Mouse (Mus musculus): ENCODE measurements around the gene Dpp3. TPM values are rescaled to one million over a fixed set of nuclear protein-coding genes. Genes with fewer than 3 reads are reported as not detected.

The Dpp3 gene
- polyA plus RNA-seq, 2 experiments = 90.9 to 96.5 TPM

- Histone ChIP-seq H3K4me1 (ENCODE audit: control insufficient read depth, insufficient read depth, low read length) (peaks cover 9% of the 10 kb centered on the region), H3K9me3 (ENCODE audit: control insufficient read depth, low read length) (no peaks in the 10 kb centered on the region), H3K4me2 (replicated peaks; ENCODE audit: low read depth, low read length, severe bottlenecking) (peak overlapping the region; percentile 87), H3K4me3 (replicated peaks; ENCODE audit: low read length) (peak overlapping the region; percentile 67), H3K36me3 (ENCODE audit: control insufficient read depth, insufficient read depth, low read length) (no peaks in the 10 kb centered on the region), H3K27ac (replicated peaks; ENCODE audit: low read depth, low read length) (no peak overlapping the region), H3K27me3 (ENCODE audit: control insufficient read depth, insufficient read depth, low read length) (no peaks in the 10 kb centered on the region), H3K9ac (ENCODE audit: low read depth, low read length, severe bottlenecking) (peak overlapping the region; percentile 66)
- 5% methylated on average over 13 of the region's 13 CpGs for WGBS
- ATAC-seq (ENCODE audit: low FRiP score, low read depth) = peak; percentile 60
- DNase-seq (ENCODE audit: low spot score) = no peak
- no peak for TF ChIP-seq POLR2A (IDR thresholded peaks at IDR 0.05; ENCODE audit: borderline replicate concordance, extremely low read depth, insufficient read depth, insufficient read length)
Observed at GRCm38 (mm10) chr19:4943253-4943588, 15.1 kb upstream of the Dpp3 start.

- Histone ChIP-seq H3K4me1 (ENCODE audit: control insufficient read depth, insufficient read depth, low read length) (peaks cover 9% of the 10 kb centered on the region), H3K4me2 (replicated peaks; ENCODE audit: low read depth, low read length, severe bottlenecking) (peak within 1 kb of the TSS; percentile 87), H3K36me3 (ENCODE audit: control insufficient read depth, insufficient read depth, low read length) (no peaks in the 10 kb centered on the region), H3K27me3 (ENCODE audit: control insufficient read depth, insufficient read depth, low read length) (no peaks in the 10 kb centered on the region), H3K27ac (replicated peaks; ENCODE audit: low read depth, low read length) (no peak within 1 kb of the TSS), H3K9ac (ENCODE audit: low read depth, low read length, severe bottlenecking) (peak within 1 kb of the TSS; percentile 66), H3K9me3 (ENCODE audit: control insufficient read depth, low read length) (no peaks in the 10 kb centered on the region), H3K4me3 (replicated peaks; ENCODE audit: low read length) (peak within 1 kb of the TSS; percentile 67)
- 1% methylated on average over 39 of the region's 55 CpGs for WGBS
- ATAC-seq (ENCODE audit: low FRiP score, low read depth) (peak; percentile 98), DNase-seq (ENCODE audit: low spot score) (peak; percentile 70)
- TF ChIP-seq POLR2A (IDR thresholded peaks at IDR 0.05; ENCODE audit: borderline replicate concordance, extremely low read depth, insufficient read depth, insufficient read length) = no peak
Observed at GRCm38 (mm10) chr19:4942551-4943252, 14.6 kb upstream of the Dpp3 start, which contains the start of gene Peli3. Gene Peli3, minus strand, starts transcription at chr19:4943127.

- no peak for TF ChIP-seq POLR2A (IDR thresholded peaks at IDR 0.05; ENCODE audit: borderline replicate concordance, extremely low read depth, insufficient read depth, insufficient read length)
- ATAC-seq (ENCODE audit: low FRiP score, low read depth) = no peak
- WGBS = 79% methylated on average over 17 of the region's 17 CpGs
- H3K36me3 ChIP-seq (ENCODE audit: control insufficient read depth, insufficient read depth, low read length) = peaks cover 11% of the 10 kb centered on the region
- H3K9me3 ChIP-seq (ENCODE audit: control insufficient read depth, low read length) = no peaks in the 10 kb centered on the region
- H3K9ac ChIP-seq (ENCODE audit: low read depth, low read length, severe bottlenecking) = no peak overlapping the region
- peaks cover 5% of the 10 kb centered on the region; the same call in 1 of the 2 replicates for H3K4me1 ChIP-seq (ENCODE audit: control insufficient read depth, insufficient read depth, low read length)
- DNase-seq (ENCODE audit: low spot score) = peak; percentile 6
- H3K27me3 ChIP-seq (ENCODE audit: control insufficient read depth, insufficient read depth, low read length) = no peaks in the 10 kb centered on the region
- no peak overlapping the region for H3K4me3 ChIP-seq (replicated peaks; ENCODE audit: low read length)
- no peak overlapping the region for H3K4me2 ChIP-seq (replicated peaks; ENCODE audit: low read depth, low read length, severe bottlenecking)
- H3K27ac ChIP-seq (replicated peaks; ENCODE audit: low read depth, low read length) = no peak overlapping the region
Observed at GRCm38 (mm10) chr19:4937444-4938310, 9.6 kb upstream of the Dpp3 start.

DNA sequence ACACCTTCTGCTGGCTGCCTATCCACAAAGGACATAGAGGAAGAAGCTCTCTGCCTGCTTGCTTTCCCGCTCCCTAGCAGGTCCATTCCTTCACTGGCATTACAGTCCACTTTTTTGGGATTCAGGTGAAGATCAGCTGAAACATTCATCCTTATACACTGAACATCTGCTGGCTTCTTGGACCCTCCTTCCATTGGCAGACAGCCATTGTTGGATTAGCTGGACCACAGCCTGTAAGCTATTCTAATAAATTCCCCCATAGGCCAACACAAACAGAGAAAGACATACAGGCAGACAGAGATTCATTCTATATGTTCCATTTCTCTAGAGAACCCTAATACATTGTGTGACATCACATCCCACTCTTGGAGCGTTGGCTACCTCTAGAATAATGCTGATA lies 8.8 kb upstream of the Dpp3 start:
- Histone ChIP-seq H3K9ac (ENCODE audit: low read depth, low read length, severe bottlenecking) (no peak overlapping the region), H3K36me3 (ENCODE audit: control insufficient read depth, insufficient read depth, low read length) (peaks cover 11% of the 10 kb centered on the region), H3K9me3 (ENCODE audit: control insufficient read depth, low read length) (no peaks in the 10 kb centered on the region), H3K27me3 (ENCODE audit: control insufficient read depth, insufficient read depth, low read length) (no peaks in the 10 kb centered on the region), H3K27ac (replicated peaks; ENCODE audit: low read depth, low read length) (no peak overlapping the region), H3K4me2 (replicated peaks; ENCODE audit: low read depth, low read length, severe bottlenecking) (no peak overlapping the region), H3K4me3 (replicated peaks; ENCODE audit: low read length) (no peak overlapping the region), H3K4me1 (ENCODE audit: control insufficient read depth, insufficient read depth, low read length) (no peaks in the 10 kb centered on the region)
- no peak for TF ChIP-seq POLR2A (IDR thresholded peaks at IDR 0.05; ENCODE audit: borderline replicate concordance, extremely low read depth, insufficient read depth, insufficient read length)
- WGBS = 89% methylated on average over 2 of the region's 2 CpGs
- DNase-seq (ENCODE audit: low spot score) (no peak), ATAC-seq (ENCODE audit: low FRiP score, low read depth) (no peak)

DNA sequence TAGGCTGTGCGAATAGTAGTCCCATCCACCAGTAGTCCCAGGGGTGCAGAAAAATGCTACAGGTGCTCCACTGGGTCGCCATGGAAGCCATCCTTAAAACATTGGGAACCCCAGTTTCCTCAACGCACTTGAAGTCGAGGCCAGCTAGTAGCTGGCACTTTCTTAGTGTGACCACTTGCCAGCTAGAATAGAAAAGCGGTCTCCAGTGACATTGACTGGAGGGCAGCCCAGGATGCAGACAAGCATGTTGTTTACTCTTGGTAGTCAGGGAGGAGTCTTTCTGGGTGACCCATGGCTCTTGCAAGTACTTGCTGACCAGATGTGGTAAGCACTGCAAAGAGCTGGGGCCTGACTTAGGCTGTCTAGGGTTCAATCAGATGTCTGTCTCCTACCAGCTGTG lies 694 bp upstream of the Dpp3 start:
- no peak for TF ChIP-seq POLR2A (IDR thresholded peaks at IDR 0.05; ENCODE audit: borderline replicate concordance, extremely low read depth, insufficient read depth, insufficient read length)
- Histone ChIP-seq H3K9ac (ENCODE audit: low read depth, low read length, severe bottlenecking) (peak overlapping the region; percentile 67), H3K4me1 (ENCODE audit: control insufficient read depth, insufficient read depth, low read length) (peaks cover 9% of the 10 kb centered on the region; the same call in 1 of the 2 replicates), H3K4me2 (replicated peaks; ENCODE audit: low read depth, low read length, severe bottlenecking) (peak overlapping the region; percentile 50), H3K36me3 (ENCODE audit: control insufficient read depth, insufficient read depth, low read length) (peaks cover 28% of the 10 kb centered on the region), H3K4me3 (replicated peaks; ENCODE audit: low read length) (peak overlapping the region; percentile 67), H3K27ac (replicated peaks; ENCODE audit: low read depth, low read length) (no peak overlapping the region), H3K27me3 (ENCODE audit: control insufficient read depth, insufficient read depth, low read length) (no peaks in the 10 kb centered on the region), H3K9me3 (ENCODE audit: control insufficient read depth, low read length) (no peaks in the 10 kb centered on the region)
- no peak; the same call in 1 of the 2 replicates for ATAC-seq (ENCODE audit: low FRiP score, low read depth)
- DNase-seq (ENCODE audit: low spot score) = no peak
- WGBS = 58% methylated on average over 5 of the region's 5 CpGs

All from limb, embryonic 14.5 days (tissue).